ENCODE assay signal across 16 mouse cellular contexts in the genomic region with DNA sequence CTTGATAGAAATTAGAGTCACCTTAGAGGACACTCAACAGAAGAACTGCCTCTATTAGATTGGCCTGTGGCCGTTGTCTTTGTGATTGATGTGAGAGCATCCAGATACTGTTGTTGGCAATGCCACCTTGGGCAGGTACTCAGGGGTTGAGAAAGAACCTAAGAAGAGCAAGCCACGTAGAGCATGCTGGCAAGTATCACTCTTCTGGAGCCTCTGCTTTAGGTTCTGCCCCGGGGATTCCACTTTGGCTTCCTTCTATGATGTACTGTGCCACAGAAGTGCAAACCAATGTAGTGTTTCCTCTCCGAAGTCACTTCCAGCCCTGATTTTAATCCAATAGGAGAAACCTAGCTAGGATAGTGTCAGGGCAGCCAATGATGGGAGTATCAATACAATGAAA.
"Had no signal": no experiment of that assay in that cellular context is flagged by ENCODE, and none has a peak within 500 bp of the region (broad histone marks: within the 10 kb centered on the region; RNA-seq: fewer than 3 reads in every experiment).

No protein-coding gene starts in this region.

- DNase-seq: heart, postnatal 10 days; heart, postnatal 14 days; heart, postnatal 36 days; heart, postnatal 4 days; kidney, adult 11 months; kidney, adult 18-20 months; kidney, adult 2 months; kidney, adult 8-10 months; kidney, adult 9 months; kidney, postnatal 10 days; kidney, postnatal 14 days; kidney, postnatal 25 days; kidney, postnatal 36 days; kidney, postnatal 4 days; layer of hippocampus, adult 9-11 months; layer of hippocampus, postnatal 36 days had no signal
